8 mouse cellular contexts compared by ENCODE assay signal in genomic region chr11:60776107-60776828, GRCm38 (mm10). TPM values are rescaled to one million over a fixed set of nuclear protein-coding genes. Genes with fewer than 3 reads are reported as not detected.
A peak's percentile ranks its signal among the peaks of the same experiment; 100 is the strongest.
DNase-seq lines count a peak whose midpoint lies in the region; ATAC-seq lines count a peak whose summit lies in the region.

No protein-coding gene starts in this region.

- H3K4me3 ChIP-seq in hindbrain, embryonic 15.5 days: peak overlapping the region; percentile 90
- peak overlapping the region; percentile 69 for H3K4me3 ChIP-seq in midbrain, embryonic 14.5 days (replicated peaks; ENCODE audit: low read depth, low read length)

- H3K9me3 ChIP-seq in hindbrain, embryonic 15.5 days: no peaks in the 10 kb centered on the region
- H3K9me3 ChIP-seq in midbrain, embryonic 14.5 days (ENCODE audit: control insufficient read depth, low read length): no peaks in the 10 kb centered on the region

- H3K36me3 ChIP-seq in hindbrain, embryonic 15.5 days: no peaks in the 10 kb centered on the region
- peaks cover 19% of the 10 kb centered on the region for H3K36me3 ChIP-seq in midbrain, embryonic 14.5 days (ENCODE audit: control insufficient read depth, insufficient read depth, low read length)

- H3K27ac ChIP-seq in hindbrain, embryonic 15.5 days (replicated peaks): peak overlapping the region; percentile 84; the same call in 1 of the 2 replicates
- no peak overlapping the region for H3K27ac ChIP-seq in midbrain, embryonic 14.5 days (replicated peaks; ENCODE audit: low read depth, low read length)

- H3K4me2 ChIP-seq in hindbrain, embryonic 15.5 days: peak overlapping the region; percentile 92
- peak overlapping the region; percentile 88 for H3K4me2 ChIP-seq in midbrain, embryonic 14.5 days (ENCODE audit: low read length)

- ATAC-seq in hindbrain, embryonic 15.5 days (ENCODE audit: low FRiP score, low read depth): no peak
- no peak for ATAC-seq in midbrain, embryonic 14.5 days (ENCODE audit: low FRiP score, low TSS enrichment)

- no peaks in the 10 kb centered on the region for H3K27me3 ChIP-seq in hindbrain, embryonic 15.5 days
- H3K27me3 ChIP-seq in midbrain, embryonic 14.5 days (ENCODE audit: control insufficient read depth, insufficient read depth, low read length): no peaks in the 10 kb centered on the region

- WGBS in hindbrain, embryonic 15.5 days: 5% methylated on average over 17 of the region's 17 CpGs
- 7% methylated on average over 17 of the region's 17 CpGs for WGBS in midbrain, embryonic 14.5 days

- H3K9ac ChIP-seq in hindbrain, embryonic 15.5 days: peak overlapping the region; percentile 78
- H3K9ac ChIP-seq in midbrain, embryonic 14.5 days (replicated peaks; ENCODE audit: low read length): peak overlapping the region; percentile 70

- peaks cover 64% of the 10 kb centered on the region for H3K4me1 ChIP-seq in hindbrain, embryonic 15.5 days (replicated peaks)
- H3K4me1 ChIP-seq in midbrain, embryonic 14.5 days (ENCODE audit: control insufficient read depth, insufficient read depth, low read length): peaks cover 49% of the 10 kb centered on the region

- peak; percentile 70 to 79 for DNase-seq in kidney, adult 8-10 months
- DNase-seq in kidney, postnatal 4 days: no peak
- peak; percentile 9 for DNase-seq in c-Kit-negative CD71-positive TER-119-positive erythroid progenitor cells, embryonic 14.5 days (ENCODE audit: low read depth, low spot score)
- DNase-seq in midbrain, embryonic 14.5 days: no peak
- DNase-seq in urinary bladder, postnatal 25 days (ENCODE audit: low spot score): no peak
- DNase-seq in gastrocnemius, postnatal 4 days (ENCODE audit: low spot score in 2 of 2): no peak
- no peak for DNase-seq in gastrocnemius, postnatal 10 days

RNA-seq across cellular contexts. Expression of gene Top3a, which starts 0.9 kb away (rescaled TPM):
- polyA plus RNA-seq in hindbrain, embryonic 15.5 days (2015; fragmentation: Nextera tagmentation; extraction: Ambion mirVana): 7.9 and 8.9 TPM in 2 replicates
- 7.4 and 9.3 TPM in 2 replicates for polyA plus RNA-seq in midbrain, embryonic 14.5 days (2014; fragmentation: Nextera tagmentation; extraction: Ambion mirVana)
- total RNA-seq in gastrocnemius, postnatal 4 days (2021): 10 to 100 TPM in 1 of 2 experiments, 1 to 10 TPM in 1; 9.4 to 10.6 TPM
- 1 to 10 TPM; 6.5 to 7.6 TPM for total RNA-seq in gastrocnemius, postnatal 10 days (2021)

RNA-seq across cellular contexts. Expression of gene Smcr8, which starts 1.1 kb away (rescaled TPM):
- 5.7 and 6.7 TPM in 2 replicates for polyA plus RNA-seq in hindbrain, embryonic 15.5 days (2015; fragmentation: Nextera tagmentation; extraction: Ambion mirVana)
- polyA plus RNA-seq in midbrain, embryonic 14.5 days (2014; fragmentation: Nextera tagmentation; extraction: Ambion mirVana): 8.8 and 9.4 TPM in 2 replicates
- 10 to 100 TPM; 15.9 to 18.0 TPM for total RNA-seq in gastrocnemius, postnatal 4 days (2021)
- 10 to 100 TPM; 13.3 to 14.5 TPM for total RNA-seq in gastrocnemius, postnatal 10 days (2021)

RNA-seq across cellular contexts. Expression of gene Shmt1, which starts 35.2 kb away (rescaled TPM):
- 10.0 TPM in 2 replicates for polyA plus RNA-seq in hindbrain, embryonic 15.5 days (2015; fragmentation: Nextera tagmentation; extraction: Ambion mirVana)
- 4.8 and 6.7 TPM in 2 replicates for polyA plus RNA-seq in midbrain, embryonic 14.5 days (2014; fragmentation: Nextera tagmentation; extraction: Ambion mirVana)
- total RNA-seq in gastrocnemius, postnatal 4 days (2021): 10 to 100 TPM; 29.0 to 34.1 TPM
- total RNA-seq in gastrocnemius, postnatal 10 days (2021): 10 to 100 TPM; 21.7 to 26.3 TPM

RNA-seq across cellular contexts. Expression of gene Mief2, which starts 48.1 kb away (rescaled TPM):
- polyA plus RNA-seq in hindbrain, embryonic 15.5 days (2015; fragmentation: Nextera tagmentation; extraction: Ambion mirVana): 24.7 and 27.0 TPM in 2 replicates
- polyA plus RNA-seq in midbrain, embryonic 14.5 days (2014; fragmentation: Nextera tagmentation; extraction: Ambion mirVana): 20.4 and 22.6 TPM in 2 replicates
- total RNA-seq in gastrocnemius, postnatal 4 days (2021): 10 to 100 TPM; 70.6 to 76.5 TPM
- 10 to 100 TPM; 79.9 to 81.7 TPM for total RNA-seq in gastrocnemius, postnatal 10 days (2021)

RNA-seq across cellular contexts. Expression of gene Flii, which starts 49.2 kb away (rescaled TPM):
- polyA plus RNA-seq in hindbrain, embryonic 15.5 days (2015; fragmentation: Nextera tagmentation; extraction: Ambion mirVana): 72.7 and 77.5 TPM in 2 replicates
- 51.5 and 63.8 TPM in 2 replicates for polyA plus RNA-seq in midbrain, embryonic 14.5 days (2014; fragmentation: Nextera tagmentation; extraction: Ambion mirVana)
- total RNA-seq in gastrocnemius, postnatal 4 days (2021): 100 to 1,000 TPM; 104 to 113 TPM
- 10 to 100 TPM; 88.9 to 89.0 TPM for total RNA-seq in gastrocnemius, postnatal 10 days (2021)

Comparison
In these comparisons a context has a peak if more than half of its experiments do, and no peak if none do; other contexts are left out.
1. DNase-seq: peak in kidney, adult 8-10 months (2 of 2) and c-Kit-negative CD71-positive TER-119-positive erythroid progenitor cells, embryonic 14.5 days (single experiment); none in kidney, postnatal 4 days (0 of 2), midbrain, embryonic 14.5 days (single experiment), urinary bladder, postnatal 25 days (single experiment), gastrocnemius, postnatal 4 days (0 of 2) and gastrocnemius, postnatal 10 days (single experiment).